Mouse (Mus musculus) erythroblast, embryonic 14.5 days (primary cell): ENCODE results near the gene Dbndd2. TPM values are rescaled to one million over a fixed set of nuclear protein-coding genes. Genes with fewer than 3 reads are reported as not detected.

ENCODE experiments used
- H3K27me3 ChIP-seq: 2 replicates; pipeline ENCODE4 v1.6.1; 2012; ENCODE audit warnings: inconsistent platforms; ENCODE audit not compliant: control insufficient read depth
- H3K36me3 ChIP-seq: 2 replicates; pipeline ENCODE4 v1.6.1; 2012; ENCODE audit warnings: mild to moderate bottlenecking, inconsistent platforms; ENCODE audit not compliant: control insufficient read depth
- H3K4me1 ChIP-seq: 2 replicates; pipeline ENCODE4 v1.6.1; 2012; ENCODE audit warnings: inconsistent platforms; ENCODE audit not compliant: control insufficient read depth
- H3K4me3 ChIP-seq: replicated peaks from 2 replicates; pipeline ENCODE3; 2012; ENCODE audit warnings: moderate library complexity, mild to moderate bottlenecking, inconsistent platforms
- H3K9me3 ChIP-seq: 2 replicates; pipeline ENCODE4 v1.6.1; 2012; ENCODE audit warnings: low read length, inconsistent platforms, mixed read lengths; ENCODE audit not compliant: control insufficient read depth
- GATA1 ChIP-seq: IDR thresholded peaks from 2 replicates; pipeline ENCODE4 v1.6.1; 2012; ENCODE audit warnings: low read length, inconsistent platforms, mixed read lengths
- TAL1 ChIP-seq: IDR thresholded peaks from 3 replicates; pipeline ENCODE4 v1.6.1; 2012; ENCODE audit warnings: low read length, inconsistent platforms, mixed read lengths
- polyA plus RNA-seq: library from polyadenylated mRNA; stranded (reverse); fragments of >175 nt; gene quantifications from 2 replicates; pipeline ENCODE4 v1.2.3, GENCODE M21; 2012

The Dbndd2 gene
- polyA plus RNA-seq, 1 experiment, result 0.11 TPM

DNA sequence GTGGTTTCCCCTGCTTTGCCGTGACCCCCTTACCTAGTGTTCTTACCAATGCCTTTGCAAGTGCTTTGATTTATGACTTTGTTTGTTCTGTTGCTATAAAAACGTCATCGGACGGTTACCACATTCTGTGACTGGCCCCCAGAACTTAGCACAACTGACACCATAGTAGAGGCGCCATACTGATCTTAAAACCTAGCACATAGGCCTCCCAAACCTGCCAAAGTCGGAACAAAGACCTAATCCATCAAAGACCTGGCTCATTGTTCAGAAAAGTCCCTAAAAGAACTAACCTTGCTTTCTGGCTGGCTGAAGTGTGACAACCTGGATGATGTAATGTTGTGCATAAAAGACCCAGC lies 33.2 kb downstream of the Dbndd2 start:
- no peak overlapping the region for H3K4me3 ChIP-seq
- no peaks in the 10 kb centered on the region for H3K36me3 ChIP-seq
- no peaks in the 10 kb centered on the region for H3K4me1 ChIP-seq
- TF ChIP-seq GATA1 (no peak), TAL1 (no peak)
- no peaks in the 10 kb centered on the region for H3K9me3 ChIP-seq
- H3K27me3 ChIP-seq, result peaks cover 22% of the 10 kb centered on the region

DNA sequence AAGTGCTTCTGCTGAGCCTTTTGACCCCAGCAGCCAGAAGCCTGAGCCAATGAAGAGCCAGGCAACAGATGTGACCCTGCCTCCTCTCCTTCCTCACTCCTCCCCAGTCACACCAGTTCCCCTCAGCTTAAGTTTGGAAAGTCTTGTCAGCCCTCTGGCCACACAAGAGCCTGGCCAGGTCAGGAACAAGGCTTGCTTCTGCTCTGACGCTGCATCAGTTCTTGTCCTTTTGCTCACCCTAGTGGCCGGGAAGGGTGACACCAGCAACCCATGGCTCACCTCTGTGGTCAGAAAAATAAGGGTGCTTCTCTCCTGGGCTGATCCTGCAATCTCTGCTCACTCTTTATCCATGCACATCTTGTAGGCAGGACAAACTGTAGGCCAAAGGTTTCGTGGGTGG lies 34.9 kb downstream of the Dbndd2 start:
- Histone ChIP-seq H3K4me1 (no peaks in the 10 kb centered on the region), H3K9me3 (peaks cover 4% of the 10 kb centered on the region; the same call in 1 of the 2 replicates), H3K4me3 (no peak overlapping the region), H3K27me3 (peaks cover 22% of the 10 kb centered on the region), H3K36me3 (no peaks in the 10 kb centered on the region)
- TF ChIP-seq GATA1 (no peak), TAL1 (no peak)

DNA sequence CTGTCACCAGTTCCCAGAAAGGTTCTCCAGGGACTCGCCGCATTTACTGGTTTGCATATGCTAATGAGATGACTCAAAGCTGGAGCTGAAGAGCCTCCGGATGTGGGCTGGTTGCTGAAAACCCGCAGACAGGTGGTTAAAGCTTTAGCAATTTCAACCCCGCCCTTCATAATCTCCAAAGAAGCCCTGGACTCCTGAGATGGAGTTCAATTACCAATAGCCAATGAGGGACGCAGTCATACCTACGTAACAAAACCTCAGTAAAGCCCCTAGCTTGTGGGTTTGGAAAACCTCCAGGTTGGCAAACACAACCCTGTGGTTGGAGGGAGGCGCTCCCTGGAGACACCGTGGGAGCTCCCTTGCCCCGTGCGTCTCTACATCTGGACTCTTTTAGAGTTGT lies 35.9 kb downstream of the Dbndd2 start:
- TF ChIP-seq TAL1 (no peak), GATA1 (no peak)
- Histone ChIP-seq H3K36me3 (no peaks in the 10 kb centered on the region), H3K27me3 (peaks cover 22% of the 10 kb centered on the region), H3K4me1 (no peaks in the 10 kb centered on the region), H3K9me3 (peaks cover 12% of the 10 kb centered on the region), H3K4me3 (no peak overlapping the region)

DNA sequence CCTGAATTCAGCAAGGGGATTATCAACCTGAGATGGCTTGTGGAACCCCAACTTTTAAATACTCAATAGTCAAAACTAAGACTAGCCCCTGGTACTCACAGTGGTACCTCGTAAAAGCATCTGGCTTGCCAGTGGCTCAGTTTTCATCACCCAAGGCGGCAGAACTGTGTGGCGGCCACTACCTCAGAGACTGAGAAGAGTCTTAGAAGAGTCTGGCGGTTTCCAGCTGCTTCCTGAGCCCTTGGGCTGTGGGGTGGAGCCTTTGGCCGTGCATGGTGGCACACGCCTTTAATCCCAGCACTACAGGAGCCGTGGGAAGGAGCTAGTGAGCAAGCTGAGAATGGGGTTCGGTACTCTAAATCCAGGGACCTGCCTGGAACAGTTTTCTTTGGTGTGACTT lies 36.4 kb downstream of the Dbndd2 start:
- no peaks in the 10 kb centered on the region for H3K36me3 ChIP-seq
- H3K4me1 ChIP-seq, result no peaks in the 10 kb centered on the region
- TF ChIP-seq GATA1 (no peak), TAL1 (no peak)
- peaks cover 22% of the 10 kb centered on the region for H3K27me3 ChIP-seq
- no peak overlapping the region for H3K4me3 ChIP-seq
- H3K9me3 ChIP-seq, result peaks cover 13% of the 10 kb centered on the region

DNA sequence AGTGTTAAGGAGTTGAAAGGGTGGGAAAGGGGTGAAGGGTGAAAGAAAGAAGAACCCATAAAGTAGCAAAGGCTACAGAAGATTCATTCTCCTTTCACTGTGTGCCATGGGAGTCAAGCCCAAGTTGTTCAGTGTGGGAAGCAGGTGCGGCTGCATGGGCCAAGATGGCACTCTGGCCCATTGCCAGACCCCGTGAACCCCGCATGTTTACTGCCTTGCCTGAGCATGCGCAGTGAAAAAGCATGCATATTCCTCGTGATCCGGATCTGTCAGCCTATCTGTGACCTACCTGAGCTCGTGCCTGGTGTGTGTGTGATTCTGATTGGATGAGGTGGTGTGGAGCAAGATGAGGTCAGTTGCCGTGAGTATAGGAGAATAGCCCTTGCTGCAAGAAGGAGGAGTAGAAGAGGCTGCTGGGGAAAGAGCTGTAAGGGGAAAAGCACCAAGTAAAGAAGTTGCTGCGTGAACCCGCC lies 37.4 kb downstream of the Dbndd2 start:
- no peak for TF ChIP-seq TAL1
- TF ChIP-seq GATA1, result no peak
- Histone ChIP-seq H3K4me1 (no peaks in the 10 kb centered on the region), H3K36me3 (no peaks in the 10 kb centered on the region), H3K9me3 (peaks cover 13% of the 10 kb centered on the region), H3K4me3 (no peak overlapping the region), H3K27me3 (peaks cover 22% of the 10 kb centered on the region)

DNA sequence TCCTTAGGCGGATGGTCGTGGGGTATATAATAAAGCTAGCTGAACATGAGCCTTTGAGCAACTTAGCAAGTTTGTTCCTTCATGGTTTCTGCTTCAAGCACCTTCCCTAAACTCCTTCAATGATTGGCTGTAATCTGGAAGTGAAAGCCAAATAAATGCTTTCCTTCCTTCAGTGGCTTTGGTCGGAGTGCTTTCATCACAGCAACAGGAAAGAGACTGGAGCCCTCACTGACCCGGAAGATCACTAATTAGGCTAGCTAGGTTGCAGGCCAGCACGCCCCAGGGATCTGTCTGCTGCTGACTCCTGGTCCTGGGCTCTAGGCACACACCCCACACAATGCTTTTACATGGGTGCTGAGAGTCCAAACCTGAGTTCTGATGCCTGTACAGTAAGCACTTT lies 42.7 kb downstream of the Dbndd2 start:
- no peaks in the 10 kb centered on the region for H3K36me3 ChIP-seq
- no peak overlapping the region for H3K4me3 ChIP-seq
- TF ChIP-seq TAL1 (no peak), GATA1 (no peak)
- peaks cover 1% of the 10 kb centered on the region; the same call in 1 of the 2 replicates for H3K27me3 ChIP-seq
- H3K4me1 ChIP-seq, result peaks cover 7% of the 10 kb centered on the region
- peaks cover 13% of the 10 kb centered on the region for H3K9me3 ChIP-seq

DNA sequence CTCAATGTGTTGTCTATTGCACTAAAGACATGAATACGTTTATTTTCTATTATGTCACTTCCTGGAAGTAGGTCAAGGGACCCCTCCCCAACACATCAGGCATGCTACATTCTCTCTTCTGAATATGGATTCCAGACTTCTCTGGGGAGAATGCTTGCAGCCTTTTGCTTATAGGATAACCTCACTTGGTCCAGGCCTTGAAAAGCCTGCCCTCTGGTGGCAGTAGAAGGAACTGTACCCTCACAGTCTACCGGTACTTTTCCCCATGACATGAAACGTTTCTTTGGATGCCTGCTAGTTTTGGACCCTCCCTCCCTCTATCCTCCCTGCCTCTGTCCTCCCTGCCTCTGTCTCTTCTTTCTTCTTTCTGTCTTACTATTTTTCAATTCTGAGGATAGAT lies 45.3 kb downstream of the Dbndd2 start:
- Histone ChIP-seq H3K4me1 (peaks cover 7% of the 10 kb centered on the region), H3K4me3 (no peak overlapping the region), H3K27me3 (no peaks in the 10 kb centered on the region), H3K36me3 (no peaks in the 10 kb centered on the region), H3K9me3 (peaks cover 8% of the 10 kb centered on the region)
- TF ChIP-seq TAL1 (no peak), GATA1 (no peak)

DNA sequence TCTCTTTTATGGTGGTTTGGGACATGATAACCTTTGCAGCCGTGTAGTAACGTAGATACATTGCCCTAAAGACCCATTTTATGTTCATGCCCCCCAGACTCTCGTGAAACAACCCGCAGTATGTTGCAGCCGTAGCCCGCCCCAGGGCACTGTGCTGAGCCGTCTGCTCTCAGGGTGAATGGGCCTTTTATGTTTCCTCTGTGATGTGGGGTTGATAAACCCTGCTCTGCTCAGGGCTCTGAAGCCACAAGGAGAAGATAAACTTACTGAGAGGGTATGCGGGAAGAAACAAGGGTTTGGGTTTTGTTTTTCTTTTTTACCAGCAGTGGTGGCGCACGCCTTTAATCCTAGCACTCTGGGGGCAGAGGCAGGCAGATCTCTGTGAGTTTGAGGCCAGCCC lies 48.4 kb downstream of the Dbndd2 start:
- Histone ChIP-seq H3K4me1 (peaks cover 7% of the 10 kb centered on the region), H3K9me3 (no peaks in the 10 kb centered on the region), H3K36me3 (no peaks in the 10 kb centered on the region), H3K4me3 (no peak overlapping the region), H3K27me3 (no peaks in the 10 kb centered on the region)
- no peak for TF ChIP-seq TAL1
- no peak for TF ChIP-seq GATA1

DNA sequence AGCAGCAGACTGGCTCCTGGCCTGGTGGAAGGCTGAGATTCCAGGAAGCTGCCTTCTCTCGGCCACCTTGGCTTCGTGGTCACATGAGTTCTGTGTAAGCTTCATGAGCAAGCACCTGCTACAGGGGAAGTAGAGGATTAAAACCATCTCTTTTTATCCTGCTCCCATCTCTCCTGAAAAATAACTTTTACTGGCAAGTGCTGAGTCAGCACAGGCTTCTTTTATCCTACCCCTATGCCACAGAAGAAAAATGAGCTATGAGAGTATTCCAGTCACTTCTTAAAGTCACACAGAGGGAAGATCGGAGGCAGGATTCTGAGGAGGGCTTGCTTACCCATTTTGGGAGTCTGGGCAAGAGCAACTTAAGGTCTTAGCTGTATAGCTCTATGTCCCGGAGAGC lies 51.1 kb downstream of the Dbndd2 start:
- no peaks in the 10 kb centered on the region for H3K27me3 ChIP-seq

DNA sequence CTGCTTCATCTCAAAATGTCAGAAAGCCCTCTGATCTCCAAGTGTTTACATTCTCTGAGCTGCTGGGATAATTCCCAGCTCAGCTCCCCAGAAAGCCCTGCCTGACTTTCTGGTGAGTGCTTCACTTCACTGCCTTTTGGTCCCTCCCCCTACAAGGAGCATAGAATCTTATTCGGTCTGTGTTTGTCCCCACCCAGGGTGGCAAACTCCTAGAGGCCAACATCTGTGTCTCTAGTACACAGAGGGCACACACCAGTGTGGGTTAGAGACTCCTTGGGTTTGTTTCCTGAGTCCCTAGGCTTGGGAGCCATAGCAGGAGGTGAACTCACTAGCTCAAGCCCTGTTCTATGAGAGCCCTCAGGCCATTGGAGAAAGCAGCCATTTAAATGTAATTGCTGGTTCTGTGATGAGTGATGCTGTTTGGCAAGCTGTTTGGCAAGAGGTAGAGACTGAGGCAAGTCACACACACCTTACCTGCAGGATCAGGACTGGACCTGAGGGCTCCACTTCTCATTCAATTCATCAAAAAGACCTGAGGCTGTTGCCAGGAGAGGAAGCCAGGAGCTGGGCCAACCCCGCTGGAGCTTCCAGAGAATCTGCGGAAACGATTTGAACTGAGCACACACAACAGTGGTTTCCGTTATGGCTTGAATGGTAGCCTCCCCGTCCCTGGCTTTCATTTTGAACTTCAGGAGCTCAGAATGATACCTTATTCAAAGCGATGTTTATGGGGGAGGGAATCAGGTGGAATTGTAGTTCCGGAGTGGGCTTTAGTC lies 54.9 kb downstream of the Dbndd2 start:
- H3K9me3 ChIP-seq, result no peaks in the 10 kb centered on the region
- TF ChIP-seq TAL1 (no peak), GATA1 (no peak)
- no peaks in the 10 kb centered on the region for H3K36me3 ChIP-seq
- no peaks in the 10 kb centered on the region for H3K4me1 ChIP-seq
- H3K4me3 ChIP-seq, result no peak overlapping the region
- no peaks in the 10 kb centered on the region for H3K27me3 ChIP-seq

More for the DNA sequence above, 51.1 kb downstream of the Dbndd2 start:
- Histone ChIP-seq H3K4me3 (no peak overlapping the region), H3K4me1 (peaks cover 2% of the 10 kb centered on the region), H3K9me3 (no peaks in the 10 kb centered on the region), H3K36me3 (no peaks in the 10 kb centered on the region)
- no peak for TF ChIP-seq TAL1
- no peak for TF ChIP-seq GATA1
